Mouse (Mus musculus): Measurements from ENCODE around the gene E2f4. TPM values are rescaled to one million over a fixed set of nuclear protein-coding genes. Genes with fewer than 3 reads are reported as not detected.

E2f4 gene
- polyA plus RNA-seq, 1 experiment from 2014 or later = 72.2 TPM

DNA sequence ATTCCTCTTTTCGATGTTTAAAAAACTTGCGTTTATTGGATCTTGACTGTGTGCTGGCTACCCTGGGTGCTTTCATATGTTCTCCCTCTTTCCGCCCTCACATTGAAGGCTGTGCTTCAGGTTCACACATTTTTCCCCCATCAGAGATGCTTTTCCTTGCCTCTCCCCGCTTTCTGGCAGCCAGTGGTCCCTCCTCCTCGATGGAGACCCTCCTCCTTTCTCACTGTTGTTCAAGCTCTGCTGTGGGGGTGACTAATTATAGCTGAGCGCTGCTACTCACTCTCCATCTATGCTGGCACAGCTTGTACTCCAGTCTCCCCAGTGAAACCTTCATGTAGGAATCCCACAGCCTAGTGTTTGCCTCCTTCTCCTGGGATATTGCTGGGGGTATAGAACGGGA lies 52.7 kb downstream of the E2f4 start:
- WGBS = 33% methylated on average over 7 of the region's 7 CpGs
- DNase-seq (ENCODE audit: low spot score) (no peak), ATAC-seq (ENCODE audit: low read depth) (no peak)
- no peaks in the 10 kb centered on the region for H3K27me3 ChIP-seq (replicated peaks; ENCODE audit: control insufficient read depth, insufficient read depth, low read length)
- no peaks in the 10 kb centered on the region for H3K36me3 ChIP-seq (ENCODE audit: control insufficient read depth, insufficient read depth, low read length)
- peak overlapping the region; percentile 51; the same call in 1 of the 2 replicates for H3K4me3 ChIP-seq (ENCODE audit: low read depth, low read length)
- no peak overlapping the region for H3K9ac ChIP-seq (ENCODE audit: low read depth, low read length)
- H3K4me1 ChIP-seq (ENCODE audit: control insufficient read depth, insufficient read depth, low read length) = peaks cover 20% of the 10 kb centered on the region
- peak overlapping the region; percentile 98 for H3K4me2 ChIP-seq (ENCODE audit: low read depth, low read length)
- H3K27ac ChIP-seq (replicated peaks; ENCODE audit: low read depth, low read length) = no peak overlapping the region
- no peaks in the 10 kb centered on the region for H3K9me3 ChIP-seq (ENCODE audit: control insufficient read depth, low read length)

DNA sequence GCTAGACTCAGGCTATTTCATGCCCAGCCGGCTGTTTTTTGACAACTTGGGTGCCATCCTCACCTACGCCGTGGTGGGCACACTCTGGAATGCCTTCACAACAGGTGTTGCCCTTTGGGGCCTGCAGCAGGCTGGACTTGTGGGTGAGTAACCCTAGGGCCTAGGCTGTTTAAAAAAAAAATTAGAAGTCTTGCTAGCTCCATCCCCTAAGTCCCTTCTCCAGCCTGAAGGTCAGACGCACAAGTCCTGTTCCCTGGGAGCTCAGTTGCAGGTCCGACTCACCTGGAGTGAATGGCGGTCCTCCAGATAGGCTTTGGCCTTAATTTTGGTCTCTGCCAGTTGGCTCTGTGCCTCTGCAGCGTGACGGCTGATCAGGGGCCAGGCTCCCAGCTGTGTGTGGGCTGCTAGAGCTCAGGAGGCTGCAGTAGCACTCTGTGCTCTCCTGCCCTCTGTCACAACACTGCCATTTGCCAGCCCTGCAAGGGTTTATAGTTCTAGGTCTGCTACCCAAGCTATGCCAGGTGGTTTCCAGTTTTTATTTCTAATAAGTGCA lies 56.2 kb downstream of the E2f4 start:
- WGBS = 71% methylated on average over 8 of the region's 8 CpGs
- DNase-seq (ENCODE audit: low spot score) (no peak), ATAC-seq (ENCODE audit: low read depth) (no peak)
- no peaks in the 10 kb centered on the region for H3K9me3 ChIP-seq (ENCODE audit: control insufficient read depth, low read length)
- 0 out of 2 replicates have a peak, but pooled peaks cover 3% of the 10 kb centered on the region for H3K4me1 ChIP-seq (ENCODE audit: control insufficient read depth, insufficient read depth, low read length)
- H3K9ac ChIP-seq (ENCODE audit: low read depth, low read length) = no peak overlapping the region
- H3K27ac ChIP-seq (replicated peaks; ENCODE audit: low read depth, low read length) = no peak overlapping the region
- no peak overlapping the region for H3K4me3 ChIP-seq (ENCODE audit: low read depth, low read length)
- H3K27me3 ChIP-seq (replicated peaks; ENCODE audit: control insufficient read depth, insufficient read depth, low read length) = no peaks in the 10 kb centered on the region
- H3K36me3 ChIP-seq (ENCODE audit: control insufficient read depth, insufficient read depth, low read length) = 0 out of 2 replicates have a peak, but pooled peaks cover 3% of the 10 kb centered on the region
- H3K4me2 ChIP-seq (ENCODE audit: low read depth, low read length) = no peak overlapping the region

DNA sequence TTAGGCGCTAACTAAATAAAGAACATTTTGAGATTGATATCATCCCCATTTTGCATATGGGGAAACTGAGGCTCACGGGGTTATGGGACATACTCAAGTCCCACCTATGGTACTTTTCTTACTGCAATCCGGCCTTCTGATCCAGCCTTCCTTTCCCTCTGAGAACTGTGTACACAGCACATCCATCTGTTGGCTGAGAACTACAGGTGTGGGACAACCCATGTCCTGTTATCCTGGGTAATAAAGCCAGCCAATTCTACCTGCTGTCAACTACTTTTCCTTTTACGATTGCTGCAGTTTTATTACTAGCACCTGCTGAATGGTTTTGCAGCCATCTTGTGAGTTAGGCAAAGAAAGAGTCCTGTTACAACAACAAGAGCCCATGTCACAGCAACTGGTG lies 57.1 kb downstream of the E2f4 start:
- no peak for DNase-seq (ENCODE audit: low spot score)
- H3K36me3 ChIP-seq (ENCODE audit: control insufficient read depth, insufficient read depth, low read length) = 0 out of 2 replicates have a peak, but pooled peaks cover 3% of the 10 kb centered on the region
- H3K9me3 ChIP-seq (ENCODE audit: control insufficient read depth, low read length) = no peaks in the 10 kb centered on the region
- 0 out of 2 replicates have a peak, but pooled peaks cover 3% of the 10 kb centered on the region for H3K4me1 ChIP-seq (ENCODE audit: control insufficient read depth, insufficient read depth, low read length)
- no peaks in the 10 kb centered on the region for H3K27me3 ChIP-seq (replicated peaks; ENCODE audit: control insufficient read depth, insufficient read depth, low read length)
- no peak for ATAC-seq (ENCODE audit: low read depth)
- WGBS = 85% methylated on average over 4 of the region's 4 CpGs
- 0 out of 2 replicates have a peak overlapping the region, but pooled peaks have one; percentile 0 for H3K9ac ChIP-seq (ENCODE audit: low read depth, low read length)
- H3K27ac ChIP-seq (replicated peaks; ENCODE audit: low read depth, low read length) = no peak overlapping the region
- H3K4me3 ChIP-seq (ENCODE audit: low read depth, low read length) = no peak overlapping the region
- H3K4me2 ChIP-seq (ENCODE audit: low read depth, low read length) = no peak overlapping the region

MicroRNAs encoded within 50 kb of the gene (microRNA counts, 519-probe panel; counts per million panel counts)
- microRNA mmu-miR-328 = 1,862 counts per million, percentile 12 among the panel's probes with 10 or more counts

Small RNA genes lying within 50 kb of the gene (microRNA-seq; reads per million reads assigned to microRNA genes)
- gene Gm27320 (ENCODE audit: borderline number of aligned reads) (not detected), gene Mir328 (ENCODE audit: borderline number of aligned reads) (182 reads per million, percentile 58 among the genes with 10 or more reads in this experiment)

Other genes starting within 250 kb of the E2f4 start
- gene Ces3a, start 249.1 kb upstream of the E2f4 start, polyA plus RNA-seq (2014; fragmentation: Nextera tagmentation; extraction: Ambion mirVana) = not detected in 2 replicates
- gene Ces3b, start 213.9 kb upstream of the E2f4 start, polyA plus RNA-seq (2014; fragmentation: Nextera tagmentation; extraction: Ambion mirVana) = not detected in 2 replicates
- not detected in 2 replicates for gene Ces4a, start 165.9 kb upstream of the E2f4 start, polyA plus RNA-seq (2014; fragmentation: Nextera tagmentation; extraction: Ambion mirVana)
- gene Cbfb, start 127.0 kb upstream of the E2f4 start, polyA plus RNA-seq (2014; fragmentation: Nextera tagmentation; extraction: Ambion mirVana) = 104 and 112 TPM in 2 replicates
- 25.4 and 27.0 TPM in 2 replicates for gene D230025D16Rik, start 72.5 kb upstream of the E2f4 start, polyA plus RNA-seq (2014; fragmentation: Nextera tagmentation; extraction: Ambion mirVana)
- 37.0 and 42.8 TPM in 2 replicates for gene B3gnt9, start 42.5 kb upstream of the E2f4 start, polyA plus RNA-seq (2014; fragmentation: Nextera tagmentation; extraction: Ambion mirVana)
- 21.1 and 23.3 TPM in 2 replicates for gene Tradd, start 33.1 kb upstream of the E2f4 start, polyA plus RNA-seq (2014; fragmentation: Nextera tagmentation; extraction: Ambion mirVana)
- 2.9 and 3.2 TPM in 2 replicates for gene Fbxl8, start 33.0 kb upstream of the E2f4 start, polyA plus RNA-seq (2014; fragmentation: Nextera tagmentation; extraction: Ambion mirVana)
- 0.38 and 0.49 TPM in 2 replicates for gene Hsf4, start 27.9 kb upstream of the E2f4 start, polyA plus RNA-seq (2014; fragmentation: Nextera tagmentation; extraction: Ambion mirVana)
- gene Nol3, start 21.5 kb upstream of the E2f4 start, polyA plus RNA-seq (2014; fragmentation: Nextera tagmentation; extraction: Ambion mirVana) = 5.3 and 5.4 TPM in 2 replicates
- gene 4931428F04Rik, start 7.8 kb upstream of the E2f4 start, polyA plus RNA-seq (2014; fragmentation: Nextera tagmentation; extraction: Ambion mirVana) = 8.1 and 10.6 TPM in 2 replicates
- 7.7 and 8.9 TPM in 2 replicates for gene Exoc3l, start 1.6 kb upstream of the E2f4 start, polyA plus RNA-seq (2014; fragmentation: Nextera tagmentation; extraction: Ambion mirVana)
- 5.1 and 7.4 TPM in 2 replicates for gene Elmo3, start 7.9 kb downstream of the E2f4 start, polyA plus RNA-seq (2014; fragmentation: Nextera tagmentation; extraction: Ambion mirVana)
- gene Lrrc29, start 28.6 kb downstream of the E2f4 start, polyA plus RNA-seq (2014; fragmentation: Nextera tagmentation; extraction: Ambion mirVana) = 1.4 and 2.4 TPM in 2 replicates
- 112 and 132 TPM in 2 replicates for gene Tmem208, start 28.7 kb downstream of the E2f4 start, polyA plus RNA-seq (2014; fragmentation: Nextera tagmentation; extraction: Ambion mirVana)
- 2.4 and 2.7 TPM in 2 replicates for gene Fhod1, start 50.3 kb downstream of the E2f4 start, polyA plus RNA-seq (2014; fragmentation: Nextera tagmentation; extraction: Ambion mirVana)
- 3.0 and 3.3 TPM in 2 replicates for gene Slc9a5, start 51.2 kb downstream of the E2f4 start, polyA plus RNA-seq (2014; fragmentation: Nextera tagmentation; extraction: Ambion mirVana)
- 0.25 and 0.63 TPM in 2 replicates for gene Plekhg4, start 75.6 kb downstream of the E2f4 start, polyA plus RNA-seq (2014; fragmentation: Nextera tagmentation; extraction: Ambion mirVana)
- not detected in 2 replicates for gene Kctd19, start 115.8 kb downstream of the E2f4 start, polyA plus RNA-seq (2014; fragmentation: Nextera tagmentation; extraction: Ambion mirVana)
- 0.46 and 0.58 TPM in 2 replicates for gene Lrrc36, start 115.9 kb downstream of the E2f4 start, polyA plus RNA-seq (2014; fragmentation: Nextera tagmentation; extraction: Ambion mirVana)
- gene Tppp3, start 173.9 kb downstream of the E2f4 start, polyA plus RNA-seq (2014; fragmentation: Nextera tagmentation; extraction: Ambion mirVana) = 186 and 243 TPM in 2 replicates
- gene Zdhhc1, start 199.2 kb downstream of the E2f4 start, polyA plus RNA-seq (2014; fragmentation: Nextera tagmentation; extraction: Ambion mirVana) = 30.1 and 38.6 TPM in 2 replicates
- gene Hsd11b2, start 221.1 kb downstream of the E2f4 start, polyA plus RNA-seq (2014; fragmentation: Nextera tagmentation; extraction: Ambion mirVana) = 1.1 and 2.2 TPM in 2 replicates

Measured in embryonic facial prominence, embryonic 14.5 days (tissue).